20 mouse cellular contexts compared by ENCODE assay signal in genomic region chr15:67714203-67714602, GRCm38 (mm10).
"Had no signal": no experiment of that assay in that cellular context is flagged by ENCODE, and none has a peak within 500 bp of the region (broad histone marks: within the 10 kb centered on the region; RNA-seq: fewer than 3 reads in every experiment).

No protein-coding gene starts in this region.

- H3K4me3 ChIP-seq: lung, embryonic 15.5 days; megakaryocyte, embryonic 14.5 days; midbrain, embryonic 13.5 days; midbrain, embryonic 15.5 days; neural tube, embryonic 12.5 days had no signal

- H3K9me3 ChIP-seq: lung, embryonic 15.5 days; megakaryocyte, embryonic 14.5 days; midbrain, embryonic 13.5 days; midbrain, embryonic 15.5 days; neural tube, embryonic 12.5 days had no signal

- H3K27me3 ChIP-seq: lung, embryonic 15.5 days; megakaryocyte, embryonic 14.5 days; midbrain, embryonic 13.5 days; midbrain, embryonic 15.5 days; neural tube, embryonic 12.5 days had no signal

- H3K27ac ChIP-seq: lung, embryonic 15.5 days; macrophage; midbrain, embryonic 13.5 days; midbrain, embryonic 15.5 days; neural tube, embryonic 12.5 days had no signal

- H3K4me1 ChIP-seq: lung, embryonic 15.5 days; megakaryocyte, embryonic 14.5 days; midbrain, embryonic 13.5 days; midbrain, embryonic 15.5 days; neural tube, embryonic 12.5 days had no signal

- H3K9ac ChIP-seq: liver, postnatal 0 days; lung, embryonic 15.5 days; midbrain, embryonic 13.5 days; midbrain, embryonic 15.5 days; neural tube, embryonic 12.5 days had no signal

- ATAC-seq: liver, postnatal 0 days; lung, postnatal 0 days; midbrain, embryonic 13.5 days; midbrain, embryonic 15.5 days had no signal

- DNase-seq: liver, postnatal 0 days; lung, adult 2 months; lung, postnatal 14 days; lung, postnatal 36 days; retina, postnatal 1 day; right cerebral cortex, adult 18-20 months; right cerebral cortex, postnatal 25 days; right cerebral cortex, postnatal 4 days; spleen, adult 18-20 months; thymus, adult 18-20 months; thymus, postnatal 14 days; thymus, postnatal 36 days had no signal

- H3K4me2 ChIP-seq: lung, embryonic 15.5 days; midbrain, embryonic 11.5 days; midbrain, embryonic 13.5 days; midbrain, embryonic 15.5 days; neural tube, embryonic 12.5 days had no signal

- H3K36me3 ChIP-seq: lung, embryonic 15.5 days; midbrain, embryonic 13.5 days; midbrain, embryonic 15.5 days; neural tube, embryonic 12.5 days had no signal
